8 mouse cellular contexts compared by ENCODE assay signal in the genomic region with DNA sequence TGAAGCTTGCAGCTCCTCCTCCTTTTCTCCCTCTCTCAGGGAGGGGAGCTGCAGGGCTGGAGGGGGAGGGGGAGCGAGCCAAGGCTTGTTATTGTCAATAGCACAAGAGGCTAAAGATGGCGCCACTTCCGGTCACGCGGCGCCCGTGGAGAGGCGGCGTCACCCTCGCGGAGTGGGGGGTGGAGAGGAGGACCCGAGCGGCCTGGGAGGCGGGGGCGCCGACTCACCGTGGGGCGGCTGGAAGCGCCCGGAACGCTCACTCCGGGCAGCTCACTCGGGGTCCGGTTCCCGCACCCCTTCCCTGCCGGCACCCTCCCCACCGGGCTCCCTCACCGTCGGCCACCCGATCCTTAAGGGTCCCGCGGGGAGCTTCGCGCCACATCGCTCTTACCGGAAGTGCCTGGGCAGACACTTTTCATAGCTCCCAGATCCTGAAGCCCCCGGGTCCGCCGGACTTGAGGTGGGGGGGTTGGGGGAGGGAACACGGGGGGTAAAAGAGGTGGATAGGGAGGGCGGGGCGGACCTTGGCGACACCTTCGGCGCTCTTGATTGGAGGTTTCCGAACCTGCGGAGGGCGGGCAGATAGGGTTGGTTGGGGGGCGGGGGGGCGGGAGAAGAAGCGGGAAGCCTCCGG. TPM values are rescaled to one million over a fixed set of nuclear protein-coding genes. Genes with fewer than 3 reads are reported as not detected.
A peak's percentile ranks its signal among the peaks of the same experiment; 100 is the strongest.
DNase-seq lines count a peak whose midpoint lies in the region; ATAC-seq lines count a peak whose summit lies in the region.

No protein-coding gene starts in this region.

- H3K4me3 ChIP-seq in hindbrain, embryonic 16.5 days (ENCODE audit: low read length): peak overlapping the region; percentile 52
- H3K4me3 ChIP-seq in macrophage (ENCODE audit: inconsistent target): peak overlapping the region; percentile 52

- H3K27me3 ChIP-seq in hindbrain, embryonic 16.5 days (replicated peaks; ENCODE audit: control insufficient read depth, insufficient read depth, low read length): no peaks in the 10 kb centered on the region

- no peaks in the 10 kb centered on the region for H3K9me3 ChIP-seq in hindbrain, embryonic 16.5 days (ENCODE audit: control insufficient read depth, low read length)

- peak; percentile 93 for DNase-seq in T-cell, adult 2 months (ENCODE audit: low spot score)
- peak; percentile 82 to 88 for DNase-seq in cerebellum, postnatal 36 days
- peak; percentile 86 to 89 for DNase-seq in frontal cortex, postnatal 36 days (ENCODE audit: low spot score in 2 of 2)
- DNase-seq in left cerebral cortex, adult 18-20 months (ENCODE audit: low spot score in 2 of 2): peak; percentile 88 to 90
- DNase-seq in right cerebral cortex, adult 18-20 months: peak; percentile 90
- peak; percentile 42 for DNase-seq in urinary bladder, postnatal 10 days (ENCODE audit: low spot score)

- peak; percentile 96 for ATAC-seq in hindbrain, embryonic 16.5 days

- peaks cover 38% of the 10 kb centered on the region for H3K79me2 ChIP-seq in macrophage (ENCODE audit: inconsistent target)

- peak overlapping the region; percentile 91 for H3K27ac ChIP-seq in hindbrain, embryonic 16.5 days (ENCODE audit: low read depth, low read length)
- H3K27ac ChIP-seq in macrophage: peak overlapping the region; percentile 71

- H3K4me1 ChIP-seq in hindbrain, embryonic 16.5 days (ENCODE audit: control insufficient read depth, insufficient read depth, low read depth, low read length): no peaks in the 10 kb centered on the region; the same call in 1 of the 2 replicates

- peak overlapping the region; percentile 76 for H3K9ac ChIP-seq in hindbrain, embryonic 16.5 days (ENCODE audit: low read depth, low read length)

- no peaks in the 10 kb centered on the region for H3K36me3 ChIP-seq in hindbrain, embryonic 16.5 days (ENCODE audit: control insufficient read depth, insufficient read depth, low read length)
- no peaks in the 10 kb centered on the region for H3K36me3 ChIP-seq in macrophage (ENCODE audit: inconsistent target)

- H3K4me2 ChIP-seq in hindbrain, embryonic 16.5 days (ENCODE audit: low read length): peak overlapping the region; percentile 67

- WGBS in hindbrain, embryonic 16.5 days: 22% methylated on average over 43 of the region's 52 CpGs
- WGBS in macrophage (ENCODE audit: missing documents): 19% methylated on average over 34 of the region's 52 CpGs

RNA-seq across cellular contexts. Expression of gene Cul4b, which starts 11.3 kb away (rescaled TPM):
- polyA plus RNA-seq in hindbrain, embryonic 16.5 days (2015; fragmentation: Nextera tagmentation; extraction: Ambion mirVana): 15.1 and 18.3 TPM in 2 replicates
- 10 to 100 TPM; 32.3 to 34.4 TPM for total RNA-seq in left cerebral cortex, adult 18-20 months (2021)
- total RNA-seq in macrophage (2018; cell fraction: chromatin; rRNA removed): 10 to 100 TPM in 24 of 26 experiments, 1 to 10 TPM in 2; 7.5 to 25.0 (median 18.8) TPM
- total RNA-seq in macrophage (2018; cell fraction: cytosol; rRNA removed): 10 to 100 TPM; 20.5 to 34.2 (median 27.7) TPM
- total RNA-seq in macrophage (2018; cell fraction: nucleus; rRNA removed): 10 to 100 TPM; 11.6 to 32.1 (median 18.9) TPM
- polyA plus RNA-seq in macrophage (2018): 21.5 to 31.9 TPM (median 24.9 TPM) in 3 replicates

RNA-seq across cellular contexts. Expression of gene Mcts1, which starts 35.7 kb away (rescaled TPM):
- polyA plus RNA-seq in hindbrain, embryonic 16.5 days (2015; fragmentation: Nextera tagmentation; extraction: Ambion mirVana): 173 and 181 TPM in 2 replicates
- total RNA-seq in left cerebral cortex, adult 18-20 months (2021): 10 to 100 TPM; 73.0 to 75.3 TPM
- 100 to 1,000 TPM in 5 of 26 experiments, 10 to 100 TPM in 21; 41.2 to 114 (median 80.9) TPM for total RNA-seq in macrophage (2018; cell fraction: chromatin; rRNA removed)
- total RNA-seq in macrophage (2018; cell fraction: cytosol; rRNA removed): 10 to 100 TPM; 34.3 to 55.0 (median 45.8) TPM
- total RNA-seq in macrophage (2018; cell fraction: nucleus; rRNA removed): 100 to 1,000 TPM in 6 of 26 experiments, 10 to 100 TPM in 20; 43.4 to 118 (median 84.7) TPM
- polyA plus RNA-seq in macrophage (2018): 55.0 to 73.4 TPM (median 69.1 TPM) in 3 replicates

Comparison
In these comparisons a context has a peak if more than half of its experiments do, and no peak if none do; other contexts are left out.
1. Peak in every context shown above with its lines: DNase-seq, ATAC-seq, H3K4me3 ChIP-seq and H3K27ac ChIP-seq.
2. DNase-seq: peak in every context shown above with its lines; median percentile 93 in T-cell, adult 2 months; 90 in right cerebral cortex, adult 18-20 months; 89 in left cerebral cortex, adult 18-20 months; 88 in frontal cortex, postnatal 36 days; 85 in cerebellum, postnatal 36 days; 42 in urinary bladder, postnatal 10 days.